Mouse (Mus musculus) intestine, embryonic 16.5 days (tissue): ENCODE measurements around the gene Adamts8. TPM values are rescaled to one million over a fixed set of nuclear protein-coding genes. Genes with fewer than 3 reads are reported as not detected.

Source experiments
- ATAC-seq: fragments of 200-750 bp; cut with Nextera tagmentation; 2 replicates; pipeline ENCODE4 v1.8.0; 2017; ENCODE audit warnings: moderate TSS enrichment, moderate library complexity
- H3K27ac ChIP-seq: fragments of 300-500 bp; sonication (generic); 2 replicates; pipeline ENCODE4 v1.5.1; 2014; ENCODE audit warnings: mild to moderate bottlenecking, low read length
- H3K27me3 ChIP-seq: fragments of 300-500 bp; sonication (generic); replicated peaks from 2 replicates; pipeline ENCODE4 v1.6.1; 2014; ENCODE audit warnings: low read length, control low read depth, mixed read lengths; ENCODE audit not compliant: control insufficient read depth, insufficient read depth
- H3K36me3 ChIP-seq: fragments of 300-500 bp; sonication (generic); 2 replicates; pipeline ENCODE4 v1.6.1; 2014; ENCODE audit warnings: low read length, control low read depth; ENCODE audit not compliant: control insufficient read depth, insufficient read depth
- H3K4me1 ChIP-seq: fragments of 300-500 bp; sonication (generic); 2 replicates; pipeline ENCODE4 v1.6.1; 2014; ENCODE audit warnings: low read length, control low read depth, mixed read lengths; ENCODE audit not compliant: control insufficient read depth, insufficient read depth
- H3K4me2 ChIP-seq: fragments of 300-500 bp; sonication (generic); 2 replicates; pipeline ENCODE4 v1.6.1; 2014; ENCODE audit warnings: low read depth, low read length, control low read depth
- H3K4me3 ChIP-seq: fragments of 300-500 bp; sonication (generic); 2 replicates; pipeline ENCODE4 v1.5.1; 2014; ENCODE audit warnings: mild to moderate bottlenecking, low read length
- H3K9ac ChIP-seq: fragments of 300-500 bp; sonication (generic); 2 replicates; pipeline ENCODE4 v1.6.1; 2014; ENCODE audit warnings: low read depth, low read length
- H3K9me3 ChIP-seq: fragments of 300-500 bp; sonication (generic); 2 replicates; pipeline ENCODE4 v1.6.1; 2016; ENCODE audit warnings: low read length, control low read depth; ENCODE audit not compliant: control insufficient read depth
- WGBS: fragments of 180-500 bp; shearing (Covaris S2); extraction: QIAGEN DNeasy Blood & Tissue Kit; methylation state at CpG from one replicate; pipeline ENCODE4 v1.1.7; 2014; 5-methylcytosine and 5-hydroxymethylcytosine counted together
- polyA plus RNA-seq: library from polyadenylated mRNA; unstranded; fragments of >200 nt; fragmentation: Nextera tagmentation; extraction: Ambion mirVana; gene quantifications from 2 replicates; pipeline ENCODE4 v1.2.1, GENCODE M21; 2015

The Adamts8 gene
- polyA plus RNA-seq, 1 experiment from 2014 or later, result 6.8 TPM

DNA sequence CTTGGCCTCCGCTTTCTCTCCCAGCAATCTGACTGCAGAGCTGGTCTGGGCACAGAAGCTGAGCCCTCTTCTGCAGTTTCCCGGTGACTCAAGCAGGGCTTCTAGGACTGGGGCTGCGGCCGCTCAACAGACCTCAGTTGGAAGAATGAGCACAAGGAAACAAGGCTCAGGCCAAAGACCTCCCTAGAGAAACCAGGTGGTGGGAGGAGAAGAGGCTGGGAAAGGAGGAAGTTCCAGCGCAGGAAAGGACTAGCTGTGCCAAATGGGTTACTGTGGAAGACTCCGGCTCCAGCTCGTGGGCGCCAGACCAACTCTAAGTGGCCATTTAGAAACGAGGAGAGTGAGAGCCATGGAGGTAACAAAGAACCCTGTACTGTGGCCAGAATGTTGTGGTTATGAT lies 22.7 kb upstream of the Adamts8 start:
- Histone ChIP-seq H3K4me2 (peak overlapping the region; percentile 14; the same call in 1 of the 2 replicates), H3K36me3 (no peaks in the 10 kb centered on the region), H3K27ac (peak overlapping the region; percentile 23; the same call in 1 of the 2 replicates), H3K4me3 (no peak overlapping the region; the same call in 1 of the 2 replicates), H3K4me1 (peaks cover 13% of the 10 kb centered on the region; the same call in 1 of the 2 replicates), H3K27me3 (peaks cover 33% of the 10 kb centered on the region), H3K9me3 (no peaks in the 10 kb centered on the region), H3K9ac (no peak overlapping the region)
- WGBS, result 74% methylated on average over 9 of the region's 9 CpGs
- ATAC-seq, result no peak

DNA sequence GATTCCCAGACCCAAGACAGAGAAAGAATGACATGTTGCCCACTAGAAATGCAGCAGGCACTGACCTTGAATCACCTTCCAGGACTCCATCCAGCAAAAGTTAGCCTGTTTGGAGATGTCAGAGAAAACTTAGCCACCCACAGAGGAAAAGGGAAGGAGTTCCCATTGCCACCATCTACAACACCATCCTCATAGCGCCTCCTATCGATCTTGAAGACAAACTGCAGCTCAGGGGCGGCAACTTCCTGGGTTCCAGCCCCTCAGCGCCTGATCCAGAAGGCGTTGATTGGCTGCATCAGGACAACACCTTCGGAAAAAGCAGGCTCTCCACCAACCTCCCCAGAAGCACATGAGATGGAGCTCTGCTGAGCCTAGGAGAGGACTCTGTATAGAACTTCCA lies 21.6 kb upstream of the Adamts8 start:
- no peak for ATAC-seq
- no peaks in the 10 kb centered on the region for H3K36me3 ChIP-seq
- H3K4me3 ChIP-seq, result peak overlapping the region; percentile 61; the same call in 1 of the 2 replicates
- peaks cover 33% of the 10 kb centered on the region for H3K27me3 ChIP-seq
- H3K9ac ChIP-seq, result no peak overlapping the region
- H3K4me2 ChIP-seq, result peak overlapping the region; percentile 94; the same call in 1 of the 2 replicates
- no peaks in the 10 kb centered on the region for H3K9me3 ChIP-seq
- peaks cover 13% of the 10 kb centered on the region; the same call in 1 of the 2 replicates for H3K4me1 ChIP-seq
- WGBS, result 32% methylated on average over 6 of the region's 6 CpGs
- no peak overlapping the region for H3K27ac ChIP-seq

DNA sequence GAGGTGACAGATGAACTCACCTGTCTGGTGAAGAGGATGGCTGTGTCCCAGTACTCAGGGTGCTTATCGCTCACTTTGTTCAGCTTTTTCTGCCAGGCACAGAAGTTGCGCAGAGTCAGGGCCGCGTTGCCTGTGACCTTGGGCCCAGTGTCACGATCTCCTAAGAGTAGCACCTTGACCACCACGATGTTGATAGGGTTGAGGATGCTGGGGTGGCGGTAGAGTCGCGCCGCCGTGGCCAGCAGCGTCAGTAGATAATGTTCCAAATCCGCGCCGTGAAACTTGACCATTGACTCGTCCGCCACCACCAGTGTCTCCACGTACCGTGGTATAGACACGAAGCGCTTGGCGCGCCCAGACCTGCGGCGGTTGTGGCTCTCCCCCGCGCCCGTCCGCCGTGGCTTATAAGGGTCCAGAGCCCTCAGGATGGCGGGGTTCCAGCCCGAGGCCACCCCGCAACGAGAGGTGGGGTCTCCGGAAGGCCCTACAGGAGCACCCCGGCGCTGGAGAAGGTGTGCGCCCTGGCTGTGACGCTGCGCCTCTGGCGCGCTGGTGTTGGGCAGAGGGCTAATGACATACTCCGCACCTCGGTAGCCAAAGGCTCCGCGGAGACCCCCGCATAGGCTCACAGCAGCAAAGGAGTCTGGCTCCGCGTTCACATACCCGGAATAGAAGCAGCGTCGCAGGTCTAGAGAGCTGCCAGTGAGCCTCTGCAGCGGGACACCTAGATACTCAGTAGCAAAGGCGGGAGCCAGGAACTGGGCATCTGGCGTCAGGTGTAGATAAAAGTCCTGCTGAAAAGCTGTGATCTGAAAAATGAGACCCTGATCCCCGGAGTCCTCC lies 20.9 kb upstream of the Adamts8 start:
- ATAC-seq, result peak; percentile 9; the same call in 1 of the 2 replicates
- WGBS, result 3% methylated on average over 56 of the region's 56 CpGs
- H3K27ac ChIP-seq, result peak overlapping the region; percentile 18

DNA sequence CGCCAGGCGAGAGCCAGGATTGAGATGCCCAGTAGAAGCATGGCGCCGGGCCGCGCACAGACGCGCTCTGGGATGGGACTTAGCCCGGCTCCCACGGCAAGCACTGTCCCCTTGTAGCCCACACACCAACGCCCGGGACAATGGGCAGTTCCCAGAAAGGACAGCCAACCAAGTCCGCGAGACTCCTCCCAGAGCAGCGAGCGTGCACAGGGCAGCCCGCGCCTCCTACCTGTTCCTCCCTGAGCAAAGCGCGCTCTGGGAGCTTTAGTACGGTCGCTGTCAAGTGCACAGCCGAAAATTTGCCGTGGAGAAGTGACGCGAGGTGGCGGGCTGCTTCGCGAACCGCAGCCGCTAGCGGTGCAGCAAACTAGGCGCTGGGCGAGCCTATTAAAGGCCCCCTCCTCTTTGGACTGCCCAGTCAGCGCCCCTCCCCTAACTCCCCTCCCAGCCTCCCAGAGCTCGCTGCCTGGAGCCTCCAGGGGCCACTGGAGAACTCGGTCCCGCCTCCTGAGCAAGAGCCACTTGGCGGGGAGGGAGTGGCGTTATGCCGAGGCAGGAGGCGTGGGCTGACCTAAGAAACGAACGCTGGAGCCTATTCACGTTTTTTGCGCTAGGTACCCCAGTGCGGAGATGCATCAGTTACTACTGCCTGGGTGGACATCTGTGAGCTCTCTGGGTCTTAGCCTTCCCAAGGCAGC lies 20.0 kb upstream of the Adamts8 start, which contains the start of gene Adamts15:
Adamts15 (minus strand) TSS at position 256 of the 698 bp plus-strand sequence.
- Histone ChIP-seq H3K4me2 (peak within 1 kb of the TSS; percentile 94), H3K27me3 (peaks cover 33% of the 10 kb centered on the region), H3K27ac (peak within 1 kb of the TSS; percentile 18), H3K36me3 (no peaks in the 10 kb centered on the region), H3K4me3 (peak within 1 kb of the TSS; percentile 61), H3K4me1 (peaks cover 13% of the 10 kb centered on the region; the same call in 1 of the 2 replicates), H3K9me3 (no peaks in the 10 kb centered on the region), H3K9ac (peak within 1 kb of the TSS; percentile 62)
- 1% methylated on average over 47 of the region's 47 CpGs for WGBS
- peak; percentile 90 for ATAC-seq

More for the DNA sequence above, 20.9 kb upstream of the Adamts8 start:
- Histone ChIP-seq H3K36me3 (no peaks in the 10 kb centered on the region), H3K4me1 (peaks cover 13% of the 10 kb centered on the region; the same call in 1 of the 2 replicates), H3K9me3 (no peaks in the 10 kb centered on the region), H3K4me3 (peak overlapping the region; percentile 61), H3K4me2 (peak overlapping the region; percentile 94), H3K9ac (peak overlapping the region; percentile 62), H3K27me3 (peaks cover 33% of the 10 kb centered on the region)

DNA sequence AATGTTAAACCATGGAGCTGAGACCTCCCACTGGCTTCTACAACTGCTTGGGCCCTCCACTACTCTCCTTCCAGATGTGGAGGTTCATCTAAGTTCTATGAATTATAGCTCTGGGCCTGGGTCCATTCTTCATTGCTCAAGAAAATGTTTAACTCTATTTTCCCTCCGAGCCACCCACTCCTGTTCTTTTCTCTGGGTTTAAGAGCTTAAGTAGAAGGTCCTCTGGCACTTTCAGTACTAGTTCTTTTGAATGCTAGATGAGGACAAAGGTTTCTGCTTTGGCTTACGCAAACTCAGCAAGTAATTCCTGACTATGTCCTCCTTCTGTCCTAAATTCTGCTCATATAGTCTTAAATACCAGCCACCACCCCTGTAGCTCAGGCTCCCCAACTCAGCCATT lies 13.6 kb upstream of the Adamts8 start:
- no peak for ATAC-seq
- no peak overlapping the region for H3K4me3 ChIP-seq
- no peaks in the 10 kb centered on the region; the same call in 1 of the 2 replicates for H3K27me3 ChIP-seq
- no peak overlapping the region for H3K27ac ChIP-seq
- H3K9ac ChIP-seq, result no peak overlapping the region
- no peaks in the 10 kb centered on the region for H3K36me3 ChIP-seq
- no peaks in the 10 kb centered on the region for H3K9me3 ChIP-seq
- WGBS, result 86% methylated on average over 2 of the region's 2 CpGs
- H3K4me1 ChIP-seq, result no peaks in the 10 kb centered on the region
- no peak overlapping the region for H3K4me2 ChIP-seq

DNA sequence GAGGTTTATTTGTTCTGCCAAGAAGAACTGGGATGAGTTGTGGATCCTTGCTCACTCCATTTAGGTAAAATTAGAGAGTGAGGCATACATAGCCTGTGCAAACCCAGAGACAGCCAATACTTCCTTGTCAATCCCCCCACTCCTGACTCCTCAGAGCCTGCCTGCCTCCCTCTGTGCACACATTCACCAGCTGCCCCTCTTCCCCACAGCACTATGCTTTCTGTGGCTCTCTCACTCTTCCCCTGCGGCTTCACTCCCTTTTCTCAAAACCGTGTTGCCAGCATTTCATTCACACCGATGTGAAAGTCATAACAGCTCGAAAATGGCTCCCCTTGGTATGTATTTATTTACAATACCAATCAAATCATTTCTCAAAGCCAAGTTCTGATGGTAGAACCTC lies 10.0 kb upstream of the Adamts8 start:
- H3K9me3 ChIP-seq, result no peaks in the 10 kb centered on the region
- no peaks in the 10 kb centered on the region; the same call in 1 of the 2 replicates for H3K27me3 ChIP-seq
- no peaks in the 10 kb centered on the region for H3K36me3 ChIP-seq
- no peak overlapping the region for H3K4me2 ChIP-seq
- H3K27ac ChIP-seq, result no peak overlapping the region
- 62% methylated on average over 4 of the region's 4 CpGs for WGBS
- H3K4me1 ChIP-seq, result no peaks in the 10 kb centered on the region
- no peak for ATAC-seq
- H3K4me3 ChIP-seq, result no peak overlapping the region
- H3K9ac ChIP-seq, result no peak overlapping the region

DNA sequence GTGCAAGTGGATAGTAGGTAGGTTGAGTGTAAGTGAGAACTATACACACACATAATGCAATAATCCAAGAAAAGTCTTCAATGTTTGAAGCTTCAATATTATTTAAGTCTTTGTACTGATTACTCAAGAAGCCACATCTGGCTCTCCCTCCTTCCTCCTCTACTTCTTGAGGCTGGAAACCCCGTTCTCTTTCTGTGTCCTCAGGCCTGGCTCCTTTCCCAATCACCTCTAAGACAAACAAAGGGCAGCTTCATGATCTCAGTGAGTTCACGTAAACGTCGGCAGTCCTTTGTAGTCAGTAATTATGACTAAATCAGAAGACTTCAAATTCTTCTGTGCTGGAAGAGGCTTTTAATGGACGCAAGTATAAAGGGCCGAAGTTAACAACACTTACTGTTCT lies 7.5 kb upstream of the Adamts8 start:
- no peak for ATAC-seq
- Histone ChIP-seq H3K4me2 (no peak overlapping the region), H3K4me3 (no peak overlapping the region), H3K9me3 (no peaks in the 10 kb centered on the region), H3K27ac (no peak overlapping the region), H3K4me1 (no peaks in the 10 kb centered on the region), H3K36me3 (no peaks in the 10 kb centered on the region), H3K27me3 (peaks cover 2% of the 10 kb centered on the region), H3K9ac (no peak overlapping the region)
- 47% methylated on average over 6 of the region's 6 CpGs for WGBS

DNA sequence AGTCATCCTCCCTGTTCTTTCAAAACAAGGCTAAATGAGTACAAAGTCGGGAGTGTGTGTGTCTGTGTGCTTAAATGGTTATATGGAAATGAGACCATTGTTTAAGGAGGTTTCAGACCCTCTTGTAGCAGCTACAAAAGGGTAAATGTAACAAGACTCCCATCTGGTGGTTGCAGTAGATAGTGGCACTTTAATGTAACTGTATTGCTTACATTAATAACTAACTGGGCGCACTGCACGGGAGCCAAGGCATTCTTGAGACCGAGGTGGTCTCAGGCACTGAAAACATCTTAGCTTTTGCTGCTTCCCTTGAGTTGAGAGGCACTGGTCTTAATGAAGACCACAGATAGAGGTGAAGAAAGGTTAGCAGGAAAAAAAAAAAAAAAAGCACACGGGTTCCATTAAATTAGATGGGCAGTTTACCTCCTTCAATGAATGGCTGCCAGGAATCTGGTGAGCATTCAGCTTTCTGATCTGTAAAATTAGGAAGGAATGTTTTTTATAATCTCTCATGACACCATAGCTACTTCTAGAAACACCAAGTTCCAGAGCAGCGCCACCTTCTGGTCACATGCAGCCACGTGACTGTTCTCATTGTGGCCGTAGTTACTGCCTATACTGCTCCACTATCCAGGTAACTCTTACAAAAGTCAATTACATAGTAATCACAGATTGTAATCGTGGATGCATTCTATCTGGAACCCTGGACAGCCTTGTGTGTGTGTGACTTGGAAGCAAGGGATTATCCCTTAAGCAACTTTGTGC lies 5.5 kb upstream of the Adamts8 start:
- H3K4me3 ChIP-seq, result no peak overlapping the region
- no peaks in the 10 kb centered on the region for H3K9me3 ChIP-seq
- H3K9ac ChIP-seq, result no peak overlapping the region
- peaks cover 16% of the 10 kb centered on the region for H3K27me3 ChIP-seq
- H3K4me2 ChIP-seq, result no peak overlapping the region
- no peaks in the 10 kb centered on the region for H3K36me3 ChIP-seq
- no peak overlapping the region for H3K27ac ChIP-seq
- ATAC-seq, result no peak; the same call in 1 of the 2 replicates
- no peaks in the 10 kb centered on the region for H3K4me1 ChIP-seq
- 33% methylated on average over 9 of the region's 9 CpGs for WGBS
